Mouse (Mus musculus): ENCODE results near the gene Rhbdl3.

DNA sequence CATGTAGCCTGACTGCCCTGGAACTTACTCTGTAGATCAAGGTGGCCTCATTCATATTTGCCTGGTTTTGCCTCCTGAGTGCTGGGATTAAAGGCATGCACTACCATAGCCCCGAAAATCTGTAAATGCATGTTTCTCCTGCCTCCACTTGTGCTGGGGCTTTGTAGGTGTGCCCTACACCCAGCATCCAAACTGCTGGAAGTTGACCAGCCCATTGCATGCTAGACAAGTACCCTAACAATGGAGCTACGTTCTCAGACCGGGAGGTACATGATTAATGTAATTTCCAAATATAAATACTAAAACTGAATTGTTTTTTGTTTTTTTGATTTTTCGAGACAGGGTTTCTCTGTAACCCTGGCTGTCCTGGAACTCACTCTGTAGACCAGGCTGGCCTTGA, 84.3 kb downstream of the Rhbdl3 start:
- TF ChIP-seq CTCF (IDR thresholded peaks at IDR 0.05) (no peak), POLR2A (IDR thresholded peaks at IDR 0.05; ENCODE audit: insufficient read depth, low read depth, low read length) (no peak), EP300 (IDR thresholded peaks at IDR 0.05; ENCODE audit: insufficient read depth, low read depth, low read length) (no peak)
